Mouse (Mus musculus) common myeloid progenitor, adult 5-6 weeks (primary cell): ENCODE results near the gene Lif. TPM values are rescaled to one million over a fixed set of nuclear protein-coding genes. Genes with fewer than 3 reads are reported as not detected.

Experiments
- ATAC-seq: replicated peaks from 2 replicates; pipeline ENCODE4 v1.8.0; 2016; ENCODE audit warnings: low read depth, mild to moderate bottlenecking, moderate TSS enrichment, inconsistent platforms; ENCODE audit not compliant: poor library complexity, severe bottlenecking
- total RNA-seq: library from RNA; stranded (forward); fragments of 200-1000, 187-1606 nt; gene quantifications from 2 replicates; pipeline ENCODE4 v1.2.3, GENCODE M21; 2017

Lif gene
- total RNA-seq, 1 experiment from 2014 or later = 1.1 TPM

- ATAC-seq = no peak
Observed at GRCm38 (mm10) chr11:4294047-4294446, 36.7 kb downstream of the Lif start.

GRCm38 (mm10) chr11:4294495-4295351 is 37.4 kb downstream of the Lif start:
- peak; percentile 30 for ATAC-seq

- peak; percentile 17 for ATAC-seq
Observed at GRCm38 (mm10) chr11:4296610-4297275, 39.4 kb downstream of the Lif start.

GRCm38 (mm10) chr11:4297753-4298152 is 40.4 kb downstream of the Lif start:
- ATAC-seq = peak; percentile 46; the same call in 1 of the 2 replicates

- ATAC-seq = no peak
Observed at GRCm38 (mm10) chr11:4298615-4299014, 41.3 kb downstream of the Lif start.

- no peak for ATAC-seq
Observed at GRCm38 (mm10) chr11:4299191-4299590, 41.8 kb downstream of the Lif start.

GRCm38 (mm10) chr11:4299735-4300474 is 42.5 kb downstream of the Lif start:
- ATAC-seq = no peak

- ATAC-seq = no peak
Observed at GRCm38 (mm10) chr11:4300683-4301082, 43.3 kb downstream of the Lif start.

GRCm38 (mm10) chr11:4302363-4302913 is 45.1 kb downstream of the Lif start:
- no peak for ATAC-seq

GRCm38 (mm10) chr11:4303033-4303432 is 45.7 kb downstream of the Lif start:
- no peak for ATAC-seq

- ATAC-seq = no peak
Observed at GRCm38 (mm10) chr11:4304203-4304602, 46.8 kb downstream of the Lif start.

- no peak for ATAC-seq
Observed at GRCm38 (mm10) chr11:4305090-4305489, 47.7 kb downstream of the Lif start.

GRCm38 (mm10) chr11:4306086-4306485 is 48.7 kb downstream of the Lif start:
- no peak for ATAC-seq

- no peak for ATAC-seq
Observed at GRCm38 (mm10) chr11:4308060-4308513, 50.7 kb downstream of the Lif start.

- no peak for ATAC-seq
Observed at GRCm38 (mm10) chr11:4308514-4309450, 51.4 kb downstream of the Lif start.

GRCm38 (mm10) chr11:4309613-4310012 is 52.3 kb downstream of the Lif start:
- ATAC-seq = no peak; the same call in 1 of the 2 replicates

GRCm38 (mm10) chr11:4310324-4310723 is 53.0 kb downstream of the Lif start:
- no peak for ATAC-seq

- no peak for ATAC-seq
Observed at GRCm38 (mm10) chr11:4312180-4312579, 54.8 kb downstream of the Lif start.

- no peak for ATAC-seq
Observed at GRCm38 (mm10) chr11:4317287-4317686, 59.9 kb downstream of the Lif start.
